Mouse (Mus musculus): Measurements from ENCODE around the gene D130043K22Rik. TPM values are rescaled to one million over a fixed set of nuclear protein-coding genes. Genes with fewer than 3 reads are reported as not detected.

The D130043K22Rik gene
- 0.13 and 0.15 TPM in 2 replicates for polyA plus RNA-seq (2012; rRNA removed)

DNA sequence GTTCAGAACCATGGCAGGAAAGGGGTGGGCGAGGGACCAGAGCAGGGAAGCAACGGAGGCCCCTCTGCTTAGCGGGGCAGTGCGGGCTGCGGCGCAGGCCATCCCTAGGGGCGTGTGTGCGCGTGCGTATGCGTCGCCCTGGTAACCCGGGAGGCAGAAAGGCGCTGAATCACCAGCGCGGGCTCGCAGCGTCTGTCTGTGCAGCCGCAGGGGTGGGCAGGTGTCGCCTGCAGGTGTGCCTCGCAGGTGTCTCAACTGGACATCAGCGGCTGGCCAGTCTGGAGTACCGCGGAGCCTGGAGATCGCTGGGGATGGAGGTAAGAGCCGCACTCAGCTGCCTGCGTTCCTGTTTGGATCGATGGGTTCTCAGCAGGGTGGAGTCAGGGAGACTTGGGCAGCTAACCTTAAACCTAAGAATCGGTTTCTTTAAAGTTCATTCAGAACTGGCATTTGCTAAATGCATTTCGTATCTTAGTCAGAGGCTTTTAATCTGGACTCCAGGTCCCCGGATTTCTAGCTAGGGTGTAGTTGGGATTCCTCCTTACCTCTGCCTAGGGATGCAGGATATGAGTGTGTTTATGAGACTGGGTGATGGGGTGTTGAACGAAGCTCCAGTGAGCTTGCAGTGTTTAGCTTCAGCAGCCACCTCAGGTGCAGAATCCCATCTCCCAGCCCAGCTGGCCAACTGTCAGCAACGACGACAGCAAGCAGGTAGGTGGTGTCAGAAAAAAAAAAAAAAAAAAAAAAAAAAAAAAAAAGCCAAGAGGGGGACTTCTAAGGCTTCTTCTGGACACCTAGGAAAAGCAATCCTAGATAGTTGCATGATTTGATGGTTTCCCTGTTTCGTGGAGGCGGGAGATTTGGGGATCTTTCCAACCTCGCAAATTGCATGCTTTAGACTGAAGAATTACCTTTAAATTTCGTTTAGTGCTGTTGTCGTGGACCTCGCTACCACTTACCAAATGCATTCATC, at the start of gene D130043K22Rik:
TSS of gene D130043K22Rik (plus strand) at position 153 of the 973 bp plus-strand sequence.

DNA sequence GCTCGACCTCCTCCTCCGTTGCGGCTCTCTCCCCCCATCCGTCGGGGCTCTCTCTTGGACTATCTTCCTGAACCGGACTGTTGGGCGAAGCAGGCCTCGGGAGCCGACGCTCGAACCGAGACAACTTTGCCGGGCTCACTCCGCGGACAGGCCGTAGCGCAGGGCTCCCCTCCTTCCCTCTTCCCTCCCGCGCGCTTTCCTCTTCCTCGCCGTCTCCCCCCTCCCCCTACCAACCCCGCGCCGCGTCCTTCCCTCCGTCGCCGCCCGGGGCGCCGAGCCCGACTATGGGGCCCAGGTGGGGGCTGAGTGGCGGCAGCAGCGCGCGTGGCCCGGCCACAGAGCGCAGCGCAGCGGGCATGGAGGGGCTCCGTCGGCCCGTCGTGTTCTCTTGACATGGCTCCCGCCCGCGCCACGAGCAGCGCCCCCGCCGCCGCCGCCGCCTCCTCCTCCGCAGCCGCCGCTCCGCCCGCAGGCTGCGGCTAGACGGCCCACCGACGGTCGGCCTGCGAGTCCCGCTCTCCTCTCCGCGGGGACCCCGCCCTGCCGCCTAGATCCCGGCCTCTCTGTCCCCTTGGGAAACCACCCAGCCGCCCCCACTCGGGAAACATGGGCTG, 43.5 kb upstream of the D130043K22Rik start, which contains the start of gene BC005537:
TSS of gene BC005537 (plus strand) at position 350 of the 614 bp plus-strand sequence.

DNA sequence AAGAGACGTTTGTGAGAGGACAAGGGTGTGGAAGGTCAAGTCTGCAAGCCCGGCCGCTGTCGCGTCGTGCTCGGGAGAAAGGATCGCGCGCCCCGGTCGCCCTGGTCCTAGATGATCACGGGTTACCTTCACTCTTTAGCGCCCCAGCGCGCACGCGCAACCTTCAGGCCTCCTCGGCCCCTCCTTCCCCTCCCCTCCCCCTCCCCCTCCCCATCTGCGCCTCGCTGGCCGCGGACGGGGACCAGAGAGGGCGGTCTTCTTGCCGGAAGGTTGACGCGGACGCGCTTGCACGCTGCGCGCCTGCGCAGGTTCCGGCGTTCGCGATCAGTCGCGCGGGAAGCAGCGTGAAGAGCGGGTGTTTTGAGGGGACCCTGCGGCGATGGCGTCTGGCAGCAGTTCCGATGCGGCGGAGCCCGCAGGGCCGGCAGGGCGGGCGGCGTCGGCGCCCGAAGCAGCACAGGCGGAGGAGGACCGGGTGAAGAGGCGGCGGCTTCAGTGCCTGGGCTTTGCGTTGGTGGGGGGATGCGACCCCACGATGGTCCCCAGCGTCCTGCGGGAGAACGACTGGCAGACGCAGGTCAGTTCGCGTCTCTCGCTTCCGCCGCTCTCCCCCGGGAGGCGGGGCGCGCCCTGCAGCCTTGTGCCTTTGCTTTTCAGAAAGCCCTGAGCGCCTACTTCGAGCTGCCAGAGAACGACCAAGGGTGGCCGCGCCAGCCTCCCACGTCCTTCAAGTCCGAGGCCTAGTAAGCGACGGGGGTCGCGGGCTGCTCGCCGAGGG, 13.4 kb upstream of the D130043K22Rik start, which contains the start of the genes Acot13 and Tdp2:
TSS of gene Acot13 (minus strand) at position 188 of the 778 bp plus-strand sequence.
TSS of gene Tdp2 (plus strand) at position 327 of the 778 bp plus-strand sequence.

GRCm38 (mm10) chr13:24937108-24937838, 92.3 kb downstream of the D130043K22Rik start, which contains the start of gene Aldh5a1:
Aldh5a1 (minus strand) TSS chr13:24937661.

DNA sequence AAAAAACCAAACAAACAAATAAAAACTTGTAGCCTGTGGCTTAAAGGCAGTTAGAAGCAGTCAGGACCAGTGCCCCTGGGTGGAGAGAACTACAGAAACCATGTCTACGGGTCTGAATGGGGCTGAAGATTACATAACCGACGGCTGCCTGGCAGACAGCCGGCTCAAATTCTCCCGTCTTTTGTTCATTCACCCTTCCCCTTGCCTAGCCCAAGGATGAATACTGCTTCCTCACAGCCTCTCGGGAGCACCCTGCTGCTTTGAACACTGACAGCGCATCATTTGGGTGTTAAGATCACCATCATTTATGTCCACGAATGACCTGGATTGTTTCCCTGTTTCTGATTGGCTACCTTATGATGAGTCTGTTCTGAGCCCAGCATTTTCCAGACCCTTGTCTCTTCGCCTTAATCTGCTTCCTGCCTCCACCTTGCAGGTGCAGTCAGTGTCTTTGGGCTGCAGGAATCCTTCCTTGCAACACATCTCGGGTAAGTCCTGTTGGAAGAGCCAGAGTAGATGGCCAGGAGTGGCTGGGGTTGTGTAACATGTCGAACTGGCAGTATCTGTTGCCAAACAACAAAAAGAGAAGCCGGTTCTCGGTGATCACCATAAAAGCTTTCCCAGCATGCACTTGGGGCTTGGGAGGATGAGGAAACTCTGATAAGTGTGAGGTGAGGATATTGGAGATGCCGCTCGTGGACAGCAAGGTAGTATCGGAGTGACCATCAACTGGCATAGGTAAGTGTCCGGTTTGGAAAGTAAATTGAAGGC, 97.8 kb downstream of the D130043K22Rik start, which contains the start of gene Gpld1:
TSS of gene Gpld1 (plus strand) at position 641 of the 771 bp plus-strand sequence.

Other genes starting within 250 kb of the D130043K22Rik start
- 0.02 TPM in 1 of 2 replicates, not detected in the other for gene Armh2, start 103.9 kb upstream of the D130043K22Rik start, polyA plus RNA-seq (2012; rRNA removed)
- gene Gmnn, start 83.2 kb upstream of the D130043K22Rik start, polyA plus RNA-seq (2012; rRNA removed) = 80.8 and 83.5 TPM in 2 replicates
- gene BC005537, start 43.5 kb upstream of the D130043K22Rik start, polyA plus RNA-seq (2012; rRNA removed) = 35.6 and 42.3 TPM in 2 replicates
- gene Acot13, start 13.6 kb upstream of the D130043K22Rik start, polyA plus RNA-seq (2012; rRNA removed) = 39.1 and 41.2 TPM in 2 replicates
- 22.7 and 25.7 TPM in 2 replicates for gene Tdp2, start 13.5 kb upstream of the D130043K22Rik start, polyA plus RNA-seq (2012; rRNA removed)
- 3.0 and 3.4 TPM in 2 replicates for gene Aldh5a1, start 92.5 kb downstream of the D130043K22Rik start, polyA plus RNA-seq (2012; rRNA removed)
- 2.7 and 3.1 TPM in 2 replicates for gene Gpld1, start 98.0 kb downstream of the D130043K22Rik start, polyA plus RNA-seq (2012; rRNA removed)
- 6.3 and 7.5 TPM in 2 replicates for gene Mrs2, start 175.2 kb downstream of the D130043K22Rik start, polyA plus RNA-seq (2012; rRNA removed)
- gene Dcdc2a, start 210.9 kb downstream of the D130043K22Rik start, polyA plus RNA-seq (2012; rRNA removed) = 0.12 and 0.31 TPM in 2 replicates